Mouse (Mus musculus) heart, postnatal 0 days (tissue): ENCODE measurements around the gene Malsu1.

Source experiments
- CTCF ChIP-seq: IDR thresholded peaks from 2 replicates; pipeline ENCODE4 v1.5.1; 2016; ENCODE audit warnings: antibody characterized with exemption, control low read depth, low read depth
- EP300 ChIP-seq: IDR thresholded peaks from 2 replicates; pipeline ENCODE4 v1.6.1; 2016; ENCODE audit warnings: antibody characterized with exemption, low read depth

GRCm38 (mm10) chr6:49032783-49033182, 40.8 kb upstream of the Malsu1 start:
- TF ChIP-seq CTCF = no peak
- TF ChIP-seq EP300 = no peak
